Mouse (Mus musculus) central nervous system, embryonic 18 days (tissue): ENCODE results near the gene 2700049A03Rik. TPM values are rescaled to one million over a fixed set of nuclear protein-coding genes. Genes with fewer than 3 reads are reported as not detected.

Source experiments
- polyA plus RNA-seq: library from polyadenylated mRNA; depleted of rRNA; stranded (reverse); fragments of >200 nt; gene quantifications from 2 replicates; pipeline ENCODE4 v1.2.3, GENCODE M21; 2012; rRNA removed

The 2700049A03Rik gene
- polyA plus RNA-seq = 9.3 and 9.6 TPM in 2 replicates

DNA sequence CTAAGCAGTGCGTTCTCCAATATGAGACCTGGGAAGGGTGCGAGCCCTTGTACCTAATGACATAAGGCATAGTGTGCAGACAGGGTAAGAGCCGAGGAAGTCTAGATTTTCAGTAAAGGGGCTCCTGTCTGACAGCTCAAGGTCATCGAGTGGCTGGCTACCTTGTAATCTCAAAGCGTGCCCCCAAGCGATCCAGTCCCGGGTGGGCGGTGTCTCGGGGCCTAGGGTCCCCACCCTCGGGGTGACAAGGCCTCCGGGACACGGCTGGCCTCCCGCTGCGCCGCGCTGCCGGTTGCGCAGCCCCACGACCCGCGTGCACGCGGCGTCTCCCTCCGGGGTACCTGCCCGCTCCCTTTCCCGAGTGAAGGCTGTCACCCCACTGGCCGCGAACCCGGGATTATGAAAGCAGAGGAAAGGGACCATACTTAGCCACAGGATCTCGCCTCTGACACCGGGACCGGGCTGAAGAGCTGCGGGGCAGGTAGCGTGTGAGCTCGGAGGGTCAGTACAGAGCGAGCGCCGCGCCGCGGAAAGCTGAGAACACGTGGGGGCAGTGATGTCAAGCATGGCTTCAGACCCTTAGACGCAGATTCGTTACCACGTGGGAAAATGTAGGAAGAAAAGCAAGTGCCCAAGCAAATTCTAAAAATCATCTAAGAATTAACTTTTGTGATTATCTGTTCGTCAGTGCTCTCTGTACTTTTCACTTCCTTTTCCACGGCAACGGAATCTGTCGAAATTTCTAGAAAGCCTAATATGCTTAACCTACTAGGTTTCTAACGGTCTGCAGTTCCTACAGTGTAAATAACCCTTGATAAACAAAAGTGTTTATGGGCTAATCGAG lies at the start of gene 2700049A03Rik, which contains the start of gene Timm9:
TSS of gene 2700049A03Rik (plus strand) at position 719 of the 844 bp plus-strand sequence.
TSS of gene Timm9 (minus strand) at position 555 of the 844 bp plus-strand sequence.

GRCm38 (mm10) chr12:71111331-71111730 lies 25.3 kb upstream of the 2700049A03Rik start, which contains the start of gene Tomm20l:
Gene Tomm20l (plus strand): TSS chr12:71111428.

Other genes with a start within 250 kb of the 2700049A03Rik start
- gene Actr10, start 199.0 kb upstream of the 2700049A03Rik start, polyA plus RNA-seq = 116 and 127 TPM in 2 replicates
- gene Psma3, start 162.2 kb upstream of the 2700049A03Rik start, polyA plus RNA-seq = 263 and 276 TPM in 2 replicates
- 14.8 and 15.2 TPM in 2 replicates for gene Arid4a, start 120.9 kb upstream of the 2700049A03Rik start, polyA plus RNA-seq
- not detected in 2 replicates for gene Tomm20l, start 25.4 kb upstream of the 2700049A03Rik start, polyA plus RNA-seq
- 80.6 and 82.1 TPM in 2 replicates for gene Timm9, start 164 bp upstream of the 2700049A03Rik start, polyA plus RNA-seq
- gene Dact1, start 173.0 kb downstream of the 2700049A03Rik start, polyA plus RNA-seq = 36.3 and 41.9 TPM in 2 replicates